Mouse (Mus musculus): Measurements from ENCODE around the gene Spsb4.

The Spsb4 gene

GRCm38 (mm10) chr9:96904360-96905355, 114.0 kb downstream of the Spsb4 start:
- no peak for DNase-seq (ENCODE audit: low read depth, low spot score)

- no peak for DNase-seq (ENCODE audit: low read depth, low spot score)
These were observed 118.9 kb downstream of the Spsb4 start for GRCm38 (mm10) chr9:96899717-96900116.

GRCm38 (mm10) chr9:96899004-96899403, 119.6 kb downstream of the Spsb4 start:
- no peak for DNase-seq (ENCODE audit: low read depth, low spot score)

- no peak for DNase-seq (ENCODE audit: low read depth, low spot score)
These were observed 122.0 kb downstream of the Spsb4 start for GRCm38 (mm10) chr9:96896690-96897089.

- no peak for DNase-seq (ENCODE audit: low read depth, low spot score)
These were observed 125.1 kb downstream of the Spsb4 start for GRCm38 (mm10) chr9:96893582-96893981.

All from forelimb bud, embryonic 11.5 days (tissue).